Mouse (Mus musculus): Measurements from ENCODE around the gene Csgalnact2.

Gene Csgalnact2

GRCm38 (mm10) chr6:118137148-118137547 lies 1.8 kb downstream of the Csgalnact2 start:
- no peak for DNase-seq (ENCODE audit: extremely low spot score, low spot score)

GRCm38 (mm10) chr6:118134461-118134860 lies 4.5 kb downstream of the Csgalnact2 start:
- DNase-seq (ENCODE audit: extremely low spot score, low spot score): no peak

GRCm38 (mm10) chr6:118130022-118130421 lies 8.9 kb downstream of the Csgalnact2 start:
- DNase-seq (ENCODE audit: extremely low spot score, low spot score): no peak

- no peak for DNase-seq (ENCODE audit: extremely low spot score, low spot score)
Measured at GRCm38 (mm10) chr6:118127827-118128487, 11.0 kb downstream of the Csgalnact2 start.

GRCm38 (mm10) chr6:118127198-118127597 lies 11.7 kb downstream of the Csgalnact2 start:
- DNase-seq (ENCODE audit: extremely low spot score, low spot score): no peak

GRCm38 (mm10) chr6:118126577-118126976 lies 12.4 kb downstream of the Csgalnact2 start:
- no peak for DNase-seq (ENCODE audit: extremely low spot score, low spot score)

GRCm38 (mm10) chr6:118122767-118123166 lies 16.2 kb downstream of the Csgalnact2 start:
- no peak for DNase-seq (ENCODE audit: extremely low spot score, low spot score)

- DNase-seq (ENCODE audit: extremely low spot score, low spot score): no peak
Measured at GRCm38 (mm10) chr6:118111810-118112209, 27.1 kb downstream of the Csgalnact2 start.

GRCm38 (mm10) chr6:118099311-118099802 lies 39.6 kb downstream of the Csgalnact2 start:
- DNase-seq (ENCODE audit: extremely low spot score, low spot score): no peak

GRCm38 (mm10) chr6:118097765-118098365 lies 41.1 kb downstream of the Csgalnact2 start:
- DNase-seq (ENCODE audit: extremely low spot score, low spot score): no peak

- DNase-seq (ENCODE audit: extremely low spot score, low spot score): no peak
Measured at GRCm38 (mm10) chr6:118090827-118091226, 48.1 kb downstream of the Csgalnact2 start.

- DNase-seq (ENCODE audit: extremely low spot score, low spot score): no peak
Measured at GRCm38 (mm10) chr6:118088750-118089440, 50.0 kb downstream of the Csgalnact2 start.

- no peak for DNase-seq (ENCODE audit: extremely low spot score, low spot score)
Measured at GRCm38 (mm10) chr6:118087955-118088354, 51.0 kb downstream of the Csgalnact2 start.

GRCm38 (mm10) chr6:118084596-118084995 lies 54.3 kb downstream of the Csgalnact2 start:
- DNase-seq (ENCODE audit: extremely low spot score, low spot score): no peak

- no peak for DNase-seq (ENCODE audit: extremely low spot score, low spot score)
Measured at GRCm38 (mm10) chr6:118083608-118084007, 55.3 kb downstream of the Csgalnact2 start.

- DNase-seq (ENCODE audit: extremely low spot score, low spot score): no peak
Measured at GRCm38 (mm10) chr6:118082384-118082783, 56.6 kb downstream of the Csgalnact2 start.

- no peak for DNase-seq (ENCODE audit: extremely low spot score, low spot score)
Measured at GRCm38 (mm10) chr6:118080711-118081110, 58.2 kb downstream of the Csgalnact2 start.

GRCm38 (mm10) chr6:118079762-118080465 lies 59.0 kb downstream of the Csgalnact2 start:
- no peak for DNase-seq (ENCODE audit: extremely low spot score, low spot score)

- DNase-seq (ENCODE audit: extremely low spot score, low spot score): no peak
Measured at GRCm38 (mm10) chr6:118079292-118079691, 59.6 kb downstream of the Csgalnact2 start.

GRCm38 (mm10) chr6:118078751-118079150 lies 60.2 kb downstream of the Csgalnact2 start:
- DNase-seq (ENCODE audit: extremely low spot score, low spot score): no peak

- DNase-seq (ENCODE audit: extremely low spot score, low spot score): no peak
Measured at GRCm38 (mm10) chr6:118077421-118077820, 61.5 kb downstream of the Csgalnact2 start.

GRCm38 (mm10) chr6:118076748-118077147 lies 62.2 kb downstream of the Csgalnact2 start:
- DNase-seq (ENCODE audit: extremely low spot score, low spot score): no peak
